25 mouse cellular contexts compared by ENCODE assay signal in genomic region chr14:28870382-28870781, GRCm38 (mm10).
"Had no signal": no experiment of that assay in that cellular context is flagged by ENCODE, and none has a peak within 500 bp of the region (broad histone marks: within the 10 kb centered on the region; RNA-seq: fewer than 3 reads in every experiment).

No protein-coding gene starts in this region.

- H3K36me3 ChIP-seq: forebrain, embryonic 15.5 days; heart, embryonic 10.5 days; heart, embryonic 13.5 days; heart, embryonic 15.5 days; intestine, embryonic 15.5 days; limb, embryonic 13.5 days; limb, embryonic 15.5 days; liver, embryonic 12.5 days had no signal

- ATAC-seq: forebrain, embryonic 15.5 days; forebrain, postnatal 0 days; inflammation-experienced regulatory T-cells, adult 6 months; intestine, embryonic 15.5 days; intestine, postnatal 0 days; liver, embryonic 12.5 days had no signal

- H3K4me1 ChIP-seq: forebrain, embryonic 15.5 days; heart, embryonic 10.5 days; heart, embryonic 13.5 days; heart, embryonic 15.5 days; intestine, embryonic 15.5 days; limb, embryonic 13.5 days; limb, embryonic 15.5 days; liver, embryonic 12.5 days had no signal

- H3K9ac ChIP-seq: forebrain, embryonic 15.5 days; forebrain, postnatal 0 days; heart, embryonic 13.5 days; heart, embryonic 15.5 days; intestine, embryonic 15.5 days; limb, embryonic 13.5 days; limb, embryonic 15.5 days; liver, embryonic 12.5 days; liver, embryonic 14.5 days had no signal

- H3K4me2 ChIP-seq: forebrain, embryonic 15.5 days; heart, embryonic 13.5 days; heart, embryonic 15.5 days; intestine, embryonic 15.5 days; limb, embryonic 13.5 days; limb, embryonic 15.5 days; liver, embryonic 12.5 days had no signal

- H3K27me3 ChIP-seq: forebrain, embryonic 15.5 days; heart, embryonic 15.5 days; intestine, embryonic 15.5 days; limb, embryonic 13.5 days; limb, embryonic 15.5 days; liver, embryonic 12.5 days had no signal

- H3K27ac ChIP-seq: forebrain, embryonic 15.5 days; heart, embryonic 10.5 days; heart, embryonic 13.5 days; heart, embryonic 15.5 days; intestine, embryonic 15.5 days; layer of hippocampus, adult 2 months; left cerebral cortex, adult 2 months; limb, embryonic 13.5 days; limb, embryonic 15.5 days; liver, embryonic 12.5 days; liver, embryonic 14.5 days had no signal

- H3K4me3 ChIP-seq: forebrain, embryonic 15.5 days; heart, embryonic 10.5 days; heart, embryonic 13.5 days; heart, embryonic 15.5 days; intestine, embryonic 15.5 days; layer of hippocampus, adult 2 months; left cerebral cortex, adult 2 months; limb, embryonic 13.5 days; limb, embryonic 15.5 days; liver, embryonic 12.5 days had no signal

- H3K9me3 ChIP-seq: forebrain, embryonic 15.5 days; heart, embryonic 10.5 days; heart, embryonic 13.5 days; heart, embryonic 15.5 days; intestine, embryonic 15.5 days; limb, embryonic 13.5 days; limb, embryonic 15.5 days; liver, embryonic 12.5 days had no signal

- DNase-seq: forebrain, postnatal 0 days; gastrocnemius, postnatal 14 days; gastrocnemius, postnatal 36 days; heart, adult 18-20 months; heart, postnatal 14 days; heart, postnatal 36 days; kidney, adult 18-20 months; kidney, adult 8-10 months; kidney, postnatal 10 days; kidney, postnatal 25 days; kidney, postnatal 4 days; left cerebral cortex, postnatal 4 days had no signal
